Mouse (Mus musculus) C2C12 (cell line): ENCODE results near the gene Sobp.

ENCODE experiments used
- CTCF ChIP-seq: IDR thresholded peaks from one replicate; pipeline ENCODE4 v1.5.1; 2011; ENCODE audit not compliant: control insufficient read depth, insufficient read depth, insufficient read length
- MYOG ChIP-seq: IDR thresholded peaks from one replicate; pipeline ENCODE4 v1.6.1; 2011; ENCODE audit not compliant: control insufficient read depth, insufficient read length; ENCODE audit errors: extremely low read depth
- USF1 ChIP-seq: IDR thresholded peaks from one replicate; pipeline ENCODE4 v1.6.1; 2011; ENCODE audit warnings: low read depth, mild to moderate bottlenecking, control low read depth, moderate library complexity

DNA sequence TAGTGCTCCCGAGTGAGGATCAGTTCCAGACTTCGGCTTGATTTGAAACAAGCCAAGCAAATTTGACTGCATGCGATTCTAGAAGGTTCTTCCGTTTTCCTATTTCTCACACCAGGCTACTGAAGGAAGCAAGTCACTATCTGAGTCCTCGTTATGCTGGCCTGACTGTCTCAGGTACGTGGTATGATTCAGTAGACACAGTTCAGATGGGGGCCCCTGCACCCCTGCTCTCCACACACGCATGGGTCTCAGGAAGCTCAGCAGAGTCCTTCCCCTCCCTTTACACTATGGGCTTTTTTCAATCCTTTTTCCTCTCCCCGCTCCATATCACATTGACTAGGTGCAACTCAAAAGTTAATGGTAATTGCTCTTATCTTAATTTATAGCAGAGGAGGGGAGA is 119.6 kb downstream of the Sobp start:
- TF ChIP-seq CTCF = no peak
- TF ChIP-seq MYOG = no peak
- no peak for TF ChIP-seq USF1
